Mouse (Mus musculus): ENCODE results near the gene Tle6. TPM values are rescaled to one million over a fixed set of nuclear protein-coding genes. Genes with fewer than 3 reads are reported as not detected.

The Tle6 gene
- polyA plus RNA-seq, 1 experiment from 2014 or later: 3.1 TPM

- Histone ChIP-seq H3K9me3 (peaks cover 4% of the 10 kb centered on the region; the same call in 1 of the 2 replicates), H3K36me3 (replicated peaks) (no peaks in the 10 kb centered on the region), H3K27me3 (ENCODE audit: poor library complexity, severe bottlenecking) (0 out of 2 replicates have a peak, but pooled peaks cover 6% of the 10 kb centered on the region), H3K4me3 (no peak overlapping the region), H3K27ac (no peak overlapping the region), H3K4me1 (peaks cover 19% of the 10 kb centered on the region)
- WGBS: 13% methylated on average over 7 of the region's 7 CpGs
- DNase-seq (ENCODE audit: extremely low spot score, low spot score): peak; percentile 79
Measured at GRCm38 (mm10) chr10:81550257-81550656, 50.6 kb downstream of the Tle6 start.

GRCm38 (mm10) chr10:81548944-81549343 lies 51.9 kb downstream of the Tle6 start:
- DNase-seq (ENCODE audit: extremely low spot score, low spot score): no peak
- Histone ChIP-seq H3K27ac (no peak overlapping the region), H3K9me3 (peaks cover 4% of the 10 kb centered on the region; the same call in 1 of the 2 replicates), H3K4me1 (peaks cover 28% of the 10 kb centered on the region), H3K4me3 (no peak overlapping the region), H3K27me3 (ENCODE audit: poor library complexity, severe bottlenecking) (0 out of 2 replicates have a peak, but pooled peaks cover 6% of the 10 kb centered on the region), H3K36me3 (replicated peaks) (no peaks in the 10 kb centered on the region)
- WGBS: 71% methylated on average over 5 of the region's 5 CpGs

- WGBS: 92% methylated on average over 13 of the region's 13 CpGs
- H3K4me1 ChIP-seq: peaks cover 48% of the 10 kb centered on the region
- no peak for DNase-seq (ENCODE audit: extremely low spot score, low spot score)
- H3K9me3 ChIP-seq: no peaks in the 10 kb centered on the region
- H3K4me3 ChIP-seq: no peak overlapping the region
- 0 out of 2 replicates have a peak, but pooled peaks cover 6% of the 10 kb centered on the region for H3K27me3 ChIP-seq (ENCODE audit: poor library complexity, severe bottlenecking)
- H3K36me3 ChIP-seq (replicated peaks): peaks cover 14% of the 10 kb centered on the region
- no peak overlapping the region for H3K27ac ChIP-seq
Measured at GRCm38 (mm10) chr10:81546788-81547571, 53.9 kb downstream of the Tle6 start.

GRCm38 (mm10) chr10:81546332-81546731 lies 54.5 kb downstream of the Tle6 start:
- Histone ChIP-seq H3K4me1 (peaks cover 45% of the 10 kb centered on the region), H3K36me3 (replicated peaks) (peaks cover 20% of the 10 kb centered on the region), H3K9me3 (no peaks in the 10 kb centered on the region), H3K27ac (no peak overlapping the region), H3K27me3 (ENCODE audit: poor library complexity, severe bottlenecking) (0 out of 2 replicates have a peak, but pooled peaks cover 6% of the 10 kb centered on the region), H3K4me3 (no peak overlapping the region)
- WGBS: 85% methylated on average over 5 of the region's 5 CpGs
- no peak for DNase-seq (ENCODE audit: extremely low spot score, low spot score)

GRCm38 (mm10) chr10:81545161-81545747 lies 55.6 kb downstream of the Tle6 start, which contains the start of gene Gna11:
Gna11 (minus strand) TSS chr10:81545190.
- H3K4me1 ChIP-seq: peaks cover 42% of the 10 kb centered on the region
- H3K36me3 ChIP-seq (replicated peaks): peaks cover 29% of the 10 kb centered on the region
- no peaks in the 10 kb centered on the region for H3K9me3 ChIP-seq
- peak within 1 kb of the TSS; percentile 94 for H3K27ac ChIP-seq
- 1% methylated on average over 59 of the region's 59 CpGs for WGBS
- 0 out of 2 replicates have a peak, but pooled peaks cover 6% of the 10 kb centered on the region for H3K27me3 ChIP-seq (ENCODE audit: poor library complexity, severe bottlenecking)
- H3K4me3 ChIP-seq: peak within 1 kb of the TSS; percentile 97
- DNase-seq (ENCODE audit: extremely low spot score, low spot score): peak; percentile 99

- peak overlapping the region; percentile 94 for H3K27ac ChIP-seq
- under 1% methylated on average over 93 of the region's 93 CpGs for WGBS
Measured at GRCm38 (mm10) chr10:81544296-81545160, 56.3 kb downstream of the Tle6 start.

GRCm38 (mm10) chr10:81543633-81544032 lies 57.2 kb downstream of the Tle6 start:
- no peaks in the 10 kb centered on the region for H3K9me3 ChIP-seq
- H3K4me1 ChIP-seq: peaks cover 39% of the 10 kb centered on the region
- WGBS: 59% methylated on average over 1 of the region's 1 CpGs
- no peak for DNase-seq (ENCODE audit: extremely low spot score, low spot score)
- peak overlapping the region; percentile 94 for H3K27ac ChIP-seq
- no peaks in the 10 kb centered on the region for H3K27me3 ChIP-seq (ENCODE audit: poor library complexity, severe bottlenecking)
- peak overlapping the region; percentile 97 for H3K4me3 ChIP-seq
- H3K36me3 ChIP-seq (replicated peaks): peaks cover 45% of the 10 kb centered on the region

More at GRCm38 (mm10) chr10:81544296-81545160, 56.3 kb downstream of the Tle6 start:
- Histone ChIP-seq H3K27me3 (ENCODE audit: poor library complexity, severe bottlenecking) (0 out of 2 replicates have a peak, but pooled peaks cover 6% of the 10 kb centered on the region), H3K4me3 (peak overlapping the region; percentile 97), H3K36me3 (replicated peaks) (peaks cover 36% of the 10 kb centered on the region), H3K4me1 (peaks cover 39% of the 10 kb centered on the region), H3K9me3 (no peaks in the 10 kb centered on the region)
- DNase-seq (ENCODE audit: extremely low spot score, low spot score): no peak

GRCm38 (mm10) chr10:81542727-81543460 lies 58.0 kb downstream of the Tle6 start:
- no peaks in the 10 kb centered on the region for H3K27me3 ChIP-seq (ENCODE audit: poor library complexity, severe bottlenecking)
- peaks cover 39% of the 10 kb centered on the region for H3K4me1 ChIP-seq
- H3K36me3 ChIP-seq (replicated peaks): peaks cover 48% of the 10 kb centered on the region
- no peaks in the 10 kb centered on the region for H3K9me3 ChIP-seq
- H3K27ac ChIP-seq: peak overlapping the region; percentile 94; the same call in 1 of the 2 replicates
- peak overlapping the region; percentile 97 for H3K4me3 ChIP-seq
- 81% methylated on average over 7 of the region's 7 CpGs for WGBS
- DNase-seq (ENCODE audit: extremely low spot score, low spot score): no peak

- Histone ChIP-seq H3K4me1 (peaks cover 39% of the 10 kb centered on the region), H3K27ac (0 out of 2 replicates have a peak overlapping the region, but pooled peaks have one; percentile 3), H3K9me3 (no peaks in the 10 kb centered on the region), H3K36me3 (replicated peaks) (peaks cover 56% of the 10 kb centered on the region), H3K27me3 (ENCODE audit: poor library complexity, severe bottlenecking) (no peaks in the 10 kb centered on the region), H3K4me3 (peak overlapping the region; percentile 97; the same call in 1 of the 2 replicates)
- DNase-seq (ENCODE audit: extremely low spot score, low spot score): no peak
- 84% methylated on average over 10 of the region's 10 CpGs for WGBS
Measured at GRCm38 (mm10) chr10:81541803-81542202, 59.1 kb downstream of the Tle6 start.

- DNase-seq (ENCODE audit: extremely low spot score, low spot score): no peak
- H3K4me1 ChIP-seq: peaks cover 39% of the 10 kb centered on the region
- H3K4me3 ChIP-seq: no peak overlapping the region
- H3K9me3 ChIP-seq: no peaks in the 10 kb centered on the region
- H3K27ac ChIP-seq: 0 out of 2 replicates have a peak overlapping the region, but pooled peaks have one; percentile 26
- no peaks in the 10 kb centered on the region for H3K27me3 ChIP-seq (ENCODE audit: poor library complexity, severe bottlenecking)
- peaks cover 59% of the 10 kb centered on the region for H3K36me3 ChIP-seq (replicated peaks)
- WGBS: 90% methylated on average over 5 of the region's 5 CpGs
Measured at GRCm38 (mm10) chr10:81541363-81541762, 59.5 kb downstream of the Tle6 start.
